Mouse (Mus musculus): Measurements from ENCODE around the gene Ssxb6.
"Not testable (repeated sequence)": the region's sequence is repeated elsewhere in the genome, so short reads cannot be mapped to it uniquely, and the experiment has no call there.

DNA sequence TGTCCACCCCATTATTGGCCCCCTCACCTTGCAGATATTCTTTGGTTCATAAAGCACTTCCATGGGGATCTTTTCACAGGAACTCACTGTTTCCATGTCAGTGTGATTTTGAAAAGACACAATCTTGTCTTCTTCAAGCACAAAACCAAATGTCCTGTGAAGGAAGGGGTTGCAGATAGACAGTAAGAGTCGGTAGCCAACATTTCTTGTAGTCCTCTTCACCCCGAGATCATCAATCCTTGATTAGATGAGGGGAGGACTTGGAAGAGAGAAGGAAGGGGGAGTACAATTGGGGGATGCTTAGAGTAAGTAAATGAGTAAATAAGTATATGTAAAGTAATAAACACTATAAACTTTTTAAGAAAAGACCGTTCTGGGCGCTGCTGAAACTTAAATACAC lies at the start of gene Ssxb6:
- not testable (repeated sequence) for TF ChIP-seq CTCF (IDR thresholded peaks at IDR 0.05; ENCODE audit: low read depth, low read length); TAL1 (conservative IDR thresholded peaks at IDR 0.05; ENCODE audit: low read depth, low read length); GATA1 (IDR thresholded peaks at IDR 0.05; ENCODE audit: borderline replicate concordance, low read length)
